18 mouse cellular contexts compared by ENCODE assay signal in genomic region chr8:89755951-89756350, GRCm38 (mm10).
DNase-seq lines count a peak whose midpoint lies in the region; ATAC-seq and TF ChIP-seq lines count a peak whose summit lies in the region.
"Had no signal": no experiment of that assay in that cellular context is flagged by ENCODE, and none has a peak within 500 bp of the region (broad histone marks: within the 10 kb centered on the region; RNA-seq: fewer than 3 reads in every experiment).

No protein-coding gene starts in this region.

- H3K4me2 ChIP-seq in hindbrain, postnatal 0 days (ENCODE audit: low read depth, low read length), result no peak overlapping the region
- no peak overlapping the region for H3K4me2 ChIP-seq in hindbrain, embryonic 14.5 days (replicated peaks)
- H3K4me2 ChIP-seq: neural tube, embryonic 13.5 days had no signal

- no peaks in the 10 kb centered on the region for H3K9me3 ChIP-seq in hindbrain, postnatal 0 days (ENCODE audit: low read length)
- no peaks in the 10 kb centered on the region for H3K9me3 ChIP-seq in hindbrain, embryonic 14.5 days (ENCODE audit: control insufficient read depth, low read length)
- H3K9me3 ChIP-seq: embryonic facial prominence, embryonic 10.5 days; midbrain, embryonic 10.5 days; neural tube, embryonic 13.5 days had no signal

- peak; percentile 33 for DNase-seq in hindbrain, postnatal 0 days (ENCODE audit: low spot score)
- DNase-seq in hindbrain, embryonic 14.5 days (ENCODE audit: low spot score), result no peak
- peak; percentile 14 for DNase-seq in right cerebral cortex, adult 18-20 months
- DNase-seq in right cerebral cortex, adult 2 months (ENCODE audit: low spot score in 2 of 2), result no peak
- peak; percentile 50 to 85 for DNase-seq in layer of hippocampus, adult 18-20 months (ENCODE audit: low spot score in 2 of 2)
- peak; percentile 24 to 67 for DNase-seq in layer of hippocampus, postnatal 14 days (ENCODE audit: low spot score in 2 of 2)
- no peak for DNase-seq in B cell, adult 2 months
- no peak for DNase-seq in heart, adult 18-20 months
- DNase-seq: cerebellum, adult 8-10 months; gastrocnemius, postnatal 14 days; lung, adult 2 months; lung, postnatal 36 days; thymus, adult 18-20 months had no signal

- no peak for ATAC-seq in hindbrain, postnatal 0 days
- ATAC-seq in hindbrain, embryonic 14.5 days (ENCODE audit: low FRiP score), result no peak
- ATAC-seq: CD4-positive, CD25-positive, alpha-beta regulatory T cell, adult 4 months had no signal

- no peaks in the 10 kb centered on the region for H3K36me3 ChIP-seq in hindbrain, postnatal 0 days (ENCODE audit: insufficient read depth, low read length)
- H3K36me3 ChIP-seq in hindbrain, embryonic 14.5 days (replicated peaks; ENCODE audit: control insufficient read depth, insufficient read depth), result no peaks in the 10 kb centered on the region
- H3K36me3 ChIP-seq: embryonic facial prominence, embryonic 10.5 days; G1E; midbrain, embryonic 10.5 days; neural tube, embryonic 13.5 days had no signal

- no peak overlapping the region for H3K9ac ChIP-seq in hindbrain, postnatal 0 days (replicated peaks; ENCODE audit: low read length)
- no peak overlapping the region for H3K9ac ChIP-seq in hindbrain, embryonic 14.5 days
- H3K9ac ChIP-seq: neural tube, embryonic 13.5 days had no signal

- H3K4me1 ChIP-seq in hindbrain, postnatal 0 days (ENCODE audit: insufficient read depth, low read length), result no peaks in the 10 kb centered on the region; the same call in 1 of the 2 replicates
- H3K4me1 ChIP-seq in hindbrain, embryonic 14.5 days (replicated peaks; ENCODE audit: control insufficient read depth, insufficient read depth, low read length), result no peaks in the 10 kb centered on the region
- H3K4me1 ChIP-seq: midbrain, embryonic 10.5 days; neural tube, embryonic 13.5 days had no signal

- no peaks in the 10 kb centered on the region for H3K27me3 ChIP-seq in hindbrain, postnatal 0 days (ENCODE audit: insufficient read depth, low read length)
- H3K27me3 ChIP-seq in hindbrain, embryonic 14.5 days (ENCODE audit: control insufficient read depth, insufficient read depth, low read length), result no peaks in the 10 kb centered on the region
- H3K27me3 ChIP-seq: neural tube, embryonic 13.5 days had no signal

- no peak for TF ChIP-seq CTCF in hindbrain, postnatal 0 days (IDR thresholded peaks at IDR 0.05; ENCODE audit: low read depth)

- WGBS in hindbrain, postnatal 0 days, result 21% methylated on average over 3 of the region's 3 CpGs
- WGBS in hindbrain, embryonic 14.5 days, result 56% methylated on average over 3 of the region's 3 CpGs

- H3K27ac ChIP-seq in hindbrain, postnatal 0 days, result no peak overlapping the region
- H3K27ac ChIP-seq in hindbrain, embryonic 14.5 days, result no peak overlapping the region
- H3K27ac ChIP-seq: embryonic facial prominence, embryonic 10.5 days; midbrain, embryonic 10.5 days; neural tube, embryonic 13.5 days had no signal

- H3K4me3 ChIP-seq in hindbrain, postnatal 0 days (ENCODE audit: low read length), result no peak overlapping the region
- H3K4me3 ChIP-seq in hindbrain, embryonic 14.5 days (replicated peaks; ENCODE audit: low read length), result no peak overlapping the region
- H3K4me3 ChIP-seq: embryonic facial prominence, embryonic 10.5 days; midbrain, embryonic 10.5 days; neural tube, embryonic 13.5 days had no signal

Comparison
In these comparisons a context has a peak if more than half of its experiments do, and no peak if none do; other contexts are left out.
1. DNase-seq: peak in hindbrain, postnatal 0 days (single experiment), right cerebral cortex, adult 18-20 months (single experiment), layer of hippocampus, adult 18-20 months (2 of 2) and layer of hippocampus, postnatal 14 days (2 of 2); none in hindbrain, embryonic 14.5 days (single experiment), right cerebral cortex, adult 2 months (0 of 2), B cell, adult 2 months (0 of 2) and heart, adult 18-20 months (0 of 2).